Mouse (Mus musculus) neural tube, embryonic 14.5 days (tissue): ENCODE measurements at regions not wholly inside any gene's neighbourhood (a gene's known extent, or its start where the extent isn't known, plus 50 kb on each side); places are given as distances from the start of the nearest gene placed in this dataset.
"Not testable (repeated sequence)": the region's sequence is repeated elsewhere in the genome, so short reads cannot be mapped to it uniquely, and the experiment has no call there.

Experiments used
- ATAC-seq: fragments of 200-750 bp; cut with Nextera tagmentation; 2 replicates; pipeline ENCODE4 v1.8.0; 2017; ENCODE audit warnings: low read depth, mild to moderate bottlenecking, moderate TSS enrichment, moderate library complexity
- H3K27ac ChIP-seq: fragments of 300-500 bp; sonication (generic); 2 replicates; pipeline ENCODE4 v1.5.1; 2014; ENCODE audit warnings: low read depth, mild to moderate bottlenecking, control low read depth, low read length, moderate library complexity, mixed read lengths
- H3K27me3 ChIP-seq: fragments of 300-500 bp; sonication (generic); 2 replicates; pipeline ENCODE4 v1.6.1; 2014; ENCODE audit warnings: low read length; ENCODE audit not compliant: control insufficient read depth, insufficient read depth
- H3K36me3 ChIP-seq: fragments of 300-500 bp; sonication (generic); 2 replicates; pipeline ENCODE4 v1.6.1; 2014; ENCODE audit warnings: low read length, mixed read lengths; ENCODE audit not compliant: control insufficient read depth, insufficient read depth
- H3K4me1 ChIP-seq: fragments of 300-500 bp; sonication (generic); 2 replicates; pipeline ENCODE4 v1.6.1; 2014; ENCODE audit warnings: low read length; ENCODE audit not compliant: control insufficient read depth, insufficient read depth
- H3K4me2 ChIP-seq: fragments of 300-500 bp; sonication (generic); 2 replicates; pipeline ENCODE4 v1.6.1; 2014; ENCODE audit warnings: mild to moderate bottlenecking, low read depth, low read length, control low read depth
- H3K4me3 ChIP-seq: fragments of 300-500 bp; sonication (generic); 2 replicates; pipeline ENCODE4 v1.5.1; 2014; ENCODE audit warnings: low read depth, low read length, control low read depth, mixed read lengths
- H3K9ac ChIP-seq: fragments of 300-500 bp; sonication (generic); replicated peaks from 2 replicates; pipeline ENCODE4 v1.6.1; 2014; ENCODE audit warnings: low read depth, mild to moderate bottlenecking, control low read depth, low read length, mixed read lengths
- H3K9me3 ChIP-seq: fragments of 300-500 bp; sonication (generic); 2 replicates; pipeline ENCODE4 v1.6.1; 2016; ENCODE audit warnings: low read length; ENCODE audit not compliant: control insufficient read depth
- WGBS: fragments of 180-500 bp; shearing (Covaris S2); extraction: QIAGEN DNeasy Blood & Tissue Kit; methylation state at CpG from one replicate; pipeline ENCODE4 v1.1.7; 2014; 5-methylcytosine and 5-hydroxymethylcytosine counted together

DNA sequence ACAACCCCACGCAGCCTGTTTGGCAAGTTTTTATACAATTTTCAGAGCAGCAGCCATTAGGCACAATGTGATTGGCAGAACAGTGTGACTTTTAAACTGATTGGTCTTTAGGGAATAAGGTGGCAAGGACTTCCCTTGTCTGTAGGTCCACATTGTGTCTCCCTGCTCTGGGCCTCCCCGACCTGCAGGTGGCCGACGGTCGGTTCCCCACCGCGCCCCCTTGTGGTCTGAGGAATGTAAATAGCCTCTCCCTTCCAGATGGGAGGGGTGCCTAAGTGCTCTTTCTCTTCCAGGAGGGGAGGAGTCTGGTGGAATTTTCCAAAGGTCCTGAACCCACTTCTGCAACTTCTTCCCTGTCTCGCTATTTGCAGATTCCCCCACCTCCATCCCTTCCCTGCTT lies 52.5 kb upstream of the Prr5 start:
- not testable (repeated sequence) for H3K9me3 ChIP-seq, H3K27ac ChIP-seq, H3K4me2 ChIP-seq, H3K27me3 ChIP-seq, ATAC-seq, H3K4me3 ChIP-seq, H3K9ac ChIP-seq, H3K36me3 ChIP-seq
- 9% methylated on average over 8 of the region's 8 CpGs for WGBS
- H3K4me1 ChIP-seq = peaks cover 17% of the 10 kb centered on the region

DNA sequence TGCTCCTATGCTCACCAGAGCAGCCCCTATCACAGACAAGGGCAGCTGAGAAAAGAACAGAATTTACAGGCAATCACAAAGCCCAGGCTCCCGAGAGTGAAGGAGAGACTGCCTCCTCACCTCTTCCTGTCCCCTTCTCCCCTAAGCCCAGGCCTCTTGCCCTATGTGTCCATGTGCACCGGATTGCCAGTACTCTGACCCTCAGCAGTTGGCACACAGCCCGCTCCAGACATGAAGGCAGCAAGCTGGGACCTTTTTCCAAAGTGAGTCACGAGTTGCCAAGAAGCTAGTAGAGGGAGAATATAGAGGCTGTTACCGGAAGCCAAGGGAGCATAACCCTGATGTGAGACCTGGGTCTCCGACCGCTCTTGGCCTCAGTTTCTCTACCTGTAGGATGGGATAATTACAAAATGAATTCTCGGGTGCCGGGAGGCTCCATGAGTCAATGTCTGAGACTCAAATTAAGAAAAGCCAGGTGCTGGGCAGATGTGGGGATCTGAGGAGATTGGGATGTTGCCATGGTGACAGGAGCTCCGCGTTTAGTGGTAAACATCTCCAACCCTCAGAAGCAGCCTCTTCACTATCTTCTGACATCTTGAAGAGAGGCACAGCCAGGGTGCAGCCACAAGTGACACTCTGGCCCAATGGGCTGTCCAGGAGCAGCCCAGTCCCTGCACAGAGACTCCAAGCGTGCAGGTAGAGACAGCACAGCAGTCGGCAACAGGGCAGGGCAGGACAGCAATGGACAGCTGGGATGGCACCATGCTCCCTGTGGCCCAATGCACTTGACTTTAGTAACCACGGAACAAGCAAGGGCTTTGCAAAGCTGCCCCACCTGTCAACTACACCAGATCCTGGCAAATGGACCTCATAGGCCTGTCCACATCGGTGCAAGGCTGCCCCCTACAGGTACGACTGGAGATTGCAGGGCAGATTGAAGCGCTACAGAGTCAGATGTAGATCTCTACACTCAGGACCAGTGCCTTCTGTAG lies 55.6 kb upstream of the Prr5 start:
- Histone ChIP-seq H3K27me3 (0 out of 2 replicates have a peak, but pooled peaks cover 4% of the 10 kb centered on the region), H3K4me3 (no peak overlapping the region), H3K27ac (no peak overlapping the region), H3K9me3 (no peaks in the 10 kb centered on the region), H3K4me1 (peaks cover 11% of the 10 kb centered on the region; the same call in 1 of the 2 replicates), H3K4me2 (no peak overlapping the region), H3K9ac (no peak overlapping the region), H3K36me3 (no peaks in the 10 kb centered on the region)
- WGBS = 52% methylated on average over 17 of the region's 17 CpGs
- peak; percentile 65; the same call in 1 of the 2 replicates for ATAC-seq

GRCm38 (mm10) chr15:84612961-84613360 lies 55.3 kb upstream of the Rtl6 start:
- Histone ChIP-seq H3K9ac (no peak overlapping the region), H3K27me3 (0 out of 2 replicates have a peak, but pooled peaks cover 4% of the 10 kb centered on the region), H3K4me2 (no peak overlapping the region), H3K4me1 (peaks cover 11% of the 10 kb centered on the region; the same call in 1 of the 2 replicates), H3K36me3 (no peaks in the 10 kb centered on the region), H3K4me3 (no peak overlapping the region), H3K9me3 (no peaks in the 10 kb centered on the region), H3K27ac (no peak overlapping the region)
- 7% methylated on average over 2 of the region's 2 CpGs for WGBS
- ATAC-seq = peak; percentile 55; the same call in 1 of the 2 replicates

GRCm38 (mm10) chr15:84609825-84610442 lies 52.3 kb upstream of the Rtl6 start:
- Histone ChIP-seq H3K27me3 (no peaks in the 10 kb centered on the region), H3K4me2 (no peak overlapping the region), H3K9me3 (no peaks in the 10 kb centered on the region), H3K27ac (no peak overlapping the region), H3K4me1 (peaks cover 11% of the 10 kb centered on the region; the same call in 1 of the 2 replicates), H3K36me3 (no peaks in the 10 kb centered on the region), H3K4me3 (no peak overlapping the region), H3K9ac (no peak overlapping the region)
- WGBS = 71% methylated on average over 15 of the region's 15 CpGs
- ATAC-seq = no peak

DNA sequence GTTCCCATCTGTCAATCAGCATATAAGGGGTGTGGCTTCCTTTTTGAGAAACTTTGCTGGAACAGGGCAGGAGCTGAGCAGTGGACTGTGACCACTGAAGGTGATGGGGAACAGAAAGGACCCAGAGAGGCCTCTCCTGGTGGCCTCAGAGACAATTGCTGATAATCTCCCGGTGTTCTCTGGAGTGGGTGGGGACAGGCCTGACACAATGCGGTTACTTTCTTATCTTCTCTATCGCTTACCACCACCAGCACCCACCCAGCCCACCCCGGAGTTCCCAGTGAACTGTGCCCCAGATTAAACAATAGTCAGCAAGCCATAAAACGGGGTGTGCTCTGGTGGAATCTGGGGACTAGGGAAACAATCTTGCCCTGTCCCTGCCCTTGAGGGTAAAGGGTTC lies 51.4 kb upstream of the Rtl6 start:
- ATAC-seq = no peak
- no peaks in the 10 kb centered on the region for H3K9me3 ChIP-seq
- H3K4me2 ChIP-seq = no peak overlapping the region
- H3K4me1 ChIP-seq = peaks cover 10% of the 10 kb centered on the region; the same call in 1 of the 2 replicates
- H3K27me3 ChIP-seq = no peaks in the 10 kb centered on the region
- no peaks in the 10 kb centered on the region for H3K36me3 ChIP-seq
- WGBS = 80% methylated on average over 5 of the region's 5 CpGs
- H3K27ac ChIP-seq = no peak overlapping the region
- H3K4me3 ChIP-seq = no peak overlapping the region
- no peak overlapping the region for H3K9ac ChIP-seq
